Mouse (Mus musculus): Measurements from ENCODE around the gene Pafah1b2. TPM values are rescaled to one million over a fixed set of nuclear protein-coding genes. Genes with fewer than 3 reads are reported as not detected.
A peak's percentile ranks its signal among the peaks of the same experiment; 100 is the strongest.

Pafah1b2 gene
- polyA plus RNA-seq, 1 experiment from 2014 or later, result 174 TPM

DNA sequence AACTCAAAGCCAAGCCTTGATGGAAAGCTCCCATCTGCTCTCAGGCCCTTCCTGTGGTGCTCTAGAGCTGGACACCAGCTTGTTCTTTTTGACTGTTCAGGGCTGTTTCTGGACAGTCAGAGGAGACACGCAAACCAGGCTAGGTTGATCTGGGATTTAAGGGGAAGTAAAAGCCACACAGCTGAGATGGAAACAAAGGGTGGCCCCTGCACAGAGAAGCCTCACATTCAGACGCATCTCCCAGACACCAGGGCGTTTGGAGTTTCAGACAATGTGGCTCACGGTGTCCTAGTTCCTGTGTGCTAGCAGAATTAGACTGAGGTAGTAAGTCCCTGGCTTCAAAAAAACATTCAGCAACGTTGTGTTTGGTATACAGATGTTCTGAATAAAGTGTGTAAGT lies 6.3 kb downstream of the Pafah1b2 start:
- H3K27ac ChIP-seq, result no peak overlapping the region

DNA sequence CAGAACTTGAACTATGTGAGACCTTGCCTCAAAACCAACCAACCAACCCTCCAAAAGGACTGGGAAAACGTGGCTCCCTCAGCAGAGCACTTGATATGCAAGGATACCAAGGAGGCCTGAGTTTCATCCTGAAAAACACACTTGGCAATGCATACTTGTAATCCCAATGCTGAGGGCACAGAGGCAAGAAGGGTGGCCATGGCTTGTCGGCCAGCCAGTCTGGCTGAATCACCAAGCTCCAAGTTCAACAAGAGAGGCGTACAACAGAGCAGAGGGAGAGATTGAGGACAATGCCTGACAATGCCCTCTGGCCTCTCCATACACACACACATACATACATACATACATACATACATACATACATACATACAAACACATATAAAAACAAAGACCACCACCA lies 8.0 kb downstream of the Pafah1b2 start:
- Histone ChIP-seq H3K9ac (no peak overlapping the region), H3K9me3 (no peaks in the 10 kb centered on the region), H3K27me3 (no peaks in the 10 kb centered on the region), H3K4me3 (no peak overlapping the region), H3K4me1 (no peaks in the 10 kb centered on the region), H3K4me2 (no peak overlapping the region), H3K36me3 (no peaks in the 10 kb centered on the region), H3K27ac (no peak overlapping the region)
- 57% methylated on average over 3 of the region's 3 CpGs for WGBS
- no peak for ATAC-seq (ENCODE audit: borderline replicate concordance, extremely low read depth, low FRiP score, low TSS enrichment)

More for the DNA sequence above, 6.3 kb downstream of the Pafah1b2 start:
- 0 out of 2 replicates have a peak, but pooled peaks cover 3% of the 10 kb centered on the region for H3K4me1 ChIP-seq
- no peak for ATAC-seq (ENCODE audit: borderline replicate concordance, extremely low read depth, low FRiP score, low TSS enrichment)
- H3K9me3 ChIP-seq, result no peaks in the 10 kb centered on the region
- H3K4me3 ChIP-seq, result no peak overlapping the region
- H3K9ac ChIP-seq, result no peak overlapping the region
- no peaks in the 10 kb centered on the region for H3K27me3 ChIP-seq
- no peaks in the 10 kb centered on the region for H3K36me3 ChIP-seq
- no peak overlapping the region for H3K4me2 ChIP-seq
- WGBS, result 58% methylated on average over 5 of the region's 5 CpGs

GRCm38 (mm10) chr9:46003729-46004128 lies 8.8 kb downstream of the Pafah1b2 start:
- ATAC-seq (ENCODE audit: borderline replicate concordance, extremely low read depth, low FRiP score, low TSS enrichment), result no peak
- Histone ChIP-seq H3K9ac (no peak overlapping the region), H3K4me3 (no peak overlapping the region), H3K27me3 (no peaks in the 10 kb centered on the region), H3K9me3 (no peaks in the 10 kb centered on the region), H3K27ac (no peak overlapping the region), H3K4me2 (no peak overlapping the region), H3K4me1 (no peaks in the 10 kb centered on the region), H3K36me3 (no peaks in the 10 kb centered on the region)
- 9% methylated on average over 7 of the region's 7 CpGs for WGBS

- 68% methylated on average over 4 of the region's 4 CpGs for WGBS
Observed at GRCm38 (mm10) chr9:45999009-45999408, 13.5 kb downstream of the Pafah1b2 start.

DNA sequence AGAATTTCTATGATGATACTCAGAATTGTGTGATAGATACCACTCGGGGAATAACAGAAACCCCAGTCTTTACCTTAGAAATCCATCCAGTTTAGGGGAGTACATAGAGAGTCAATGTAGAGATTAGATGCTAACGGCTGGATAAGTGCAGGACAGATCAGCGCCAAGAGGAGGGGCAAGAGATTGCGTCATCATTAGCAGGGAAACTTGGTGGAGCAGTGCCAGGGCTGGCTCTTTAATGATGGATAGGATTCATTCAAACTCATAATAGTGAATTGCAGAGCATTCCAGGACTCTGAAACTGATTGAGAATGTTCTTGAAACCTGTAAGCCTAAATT lies 27.3 kb downstream of the Pafah1b2 start:
- WGBS, result 0% methylated on average over 4 of the region's 4 CpGs
- peak overlapping the region; percentile 78 for H3K4me2 ChIP-seq
- peaks cover 25% of the 10 kb centered on the region for H3K4me1 ChIP-seq
- H3K27me3 ChIP-seq, result no peaks in the 10 kb centered on the region
- peak overlapping the region; percentile 90 for H3K4me3 ChIP-seq
- no peaks in the 10 kb centered on the region for H3K36me3 ChIP-seq
- peak overlapping the region; percentile 93 for H3K9ac ChIP-seq
- H3K9me3 ChIP-seq, result no peaks in the 10 kb centered on the region
- ATAC-seq (ENCODE audit: borderline replicate concordance, extremely low read depth, low FRiP score, low TSS enrichment), result peak; percentile 71
- peak overlapping the region; percentile 92 for H3K27ac ChIP-seq

More at GRCm38 (mm10) chr9:45999009-45999408, 13.5 kb downstream of the Pafah1b2 start:
- H3K9ac ChIP-seq, result no peak overlapping the region
- H3K27ac ChIP-seq, result no peak overlapping the region
- ATAC-seq (ENCODE audit: borderline replicate concordance, extremely low read depth, low FRiP score, low TSS enrichment), result no peak
- no peaks in the 10 kb centered on the region for H3K27me3 ChIP-seq
- no peak overlapping the region for H3K4me3 ChIP-seq
- no peaks in the 10 kb centered on the region for H3K36me3 ChIP-seq
- no peaks in the 10 kb centered on the region for H3K9me3 ChIP-seq
- H3K4me2 ChIP-seq, result no peak overlapping the region
- H3K4me1 ChIP-seq, result no peaks in the 10 kb centered on the region

DNA sequence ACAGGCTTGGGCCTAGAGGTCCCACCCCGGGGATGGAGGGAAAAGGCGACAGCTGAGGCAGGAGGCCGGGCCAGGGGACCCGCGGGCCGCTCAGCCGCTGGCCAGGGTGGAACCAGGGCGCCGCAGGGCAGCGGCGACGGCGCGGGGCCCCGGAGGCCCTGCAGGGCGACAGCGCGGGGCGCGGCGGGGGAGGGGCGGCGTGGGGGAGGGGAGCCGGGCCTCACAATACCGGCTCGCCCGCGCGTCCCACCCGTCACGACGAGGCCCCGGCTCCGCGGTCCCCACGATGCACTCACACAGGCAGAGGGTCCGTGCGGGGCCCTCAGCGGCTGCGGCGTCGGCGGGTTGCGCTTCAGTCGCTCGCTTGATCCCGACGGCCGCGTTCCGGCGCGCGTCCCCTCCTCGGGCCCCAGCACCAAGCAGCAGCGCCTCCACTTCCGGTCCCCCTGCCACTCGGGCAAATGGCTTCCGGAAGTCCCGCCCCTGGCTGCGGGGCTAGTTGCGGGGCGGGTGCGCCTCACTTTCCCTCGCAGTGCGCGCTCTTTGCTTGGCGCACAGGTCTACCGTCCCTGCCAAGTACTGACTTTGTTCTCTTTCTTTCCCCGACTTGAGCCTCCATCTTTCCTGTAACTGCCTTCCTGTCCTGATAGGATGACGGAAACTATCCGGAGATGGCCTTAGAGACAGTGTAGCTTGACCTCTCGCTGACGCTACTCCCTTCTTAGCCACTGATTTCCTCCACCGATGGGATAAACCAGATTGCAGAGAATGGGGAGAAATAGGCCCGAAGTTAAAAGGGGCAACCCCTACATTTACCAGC lies 27.9 kb downstream of the Pafah1b2 start:
- H3K4me2 ChIP-seq, result peak overlapping the region; percentile 78
- H3K4me1 ChIP-seq, result peaks cover 25% of the 10 kb centered on the region
- H3K27me3 ChIP-seq, result no peaks in the 10 kb centered on the region
- no peaks in the 10 kb centered on the region for H3K36me3 ChIP-seq
- ATAC-seq (ENCODE audit: borderline replicate concordance, extremely low read depth, low FRiP score, low TSS enrichment), result peak; percentile 95
- no peaks in the 10 kb centered on the region for H3K9me3 ChIP-seq
- H3K27ac ChIP-seq, result peak overlapping the region; percentile 92
- peak overlapping the region; percentile 90 for H3K4me3 ChIP-seq
- peak overlapping the region; percentile 93 for H3K9ac ChIP-seq
- under 1% methylated on average over 47 of the region's 76 CpGs for WGBS

- peak overlapping the region; percentile 90 for H3K4me3 ChIP-seq
- H3K9ac ChIP-seq, result peak overlapping the region; percentile 93
- ATAC-seq (ENCODE audit: borderline replicate concordance, extremely low read depth, low FRiP score, low TSS enrichment), result no peak
- H3K4me1 ChIP-seq, result peaks cover 25% of the 10 kb centered on the region
- peak overlapping the region; percentile 78 for H3K4me2 ChIP-seq
- no peaks in the 10 kb centered on the region for H3K36me3 ChIP-seq
- under 1% methylated on average over 23 of the region's 23 CpGs for WGBS
- H3K9me3 ChIP-seq, result no peaks in the 10 kb centered on the region
- no peaks in the 10 kb centered on the region for H3K27me3 ChIP-seq
- peak overlapping the region; percentile 92 for H3K27ac ChIP-seq
Observed at GRCm38 (mm10) chr9:45983676-45984408, 28.6 kb downstream of the Pafah1b2 start.

DNA sequence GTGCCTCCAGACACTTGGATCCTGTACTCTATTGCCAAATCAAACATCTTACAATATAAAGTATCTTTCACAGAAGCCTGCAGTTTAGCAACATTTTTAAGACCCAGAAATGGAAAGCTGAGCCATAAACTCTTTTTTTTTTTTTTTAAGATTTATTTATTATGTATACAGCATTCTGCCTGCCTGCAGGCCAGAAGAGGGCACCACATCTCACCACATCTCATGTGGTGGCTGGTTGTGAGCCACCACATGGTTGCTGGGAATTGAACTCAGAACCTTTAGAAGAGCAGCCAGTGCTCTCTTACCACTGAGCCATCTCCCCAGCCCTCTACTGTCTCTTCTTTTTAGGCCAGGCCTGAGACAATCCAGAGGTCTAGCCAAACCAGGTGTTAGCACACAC lies 31.2 kb downstream of the Pafah1b2 start:
- no peak overlapping the region for H3K9ac ChIP-seq
- H3K27ac ChIP-seq, result no peak overlapping the region
- H3K9me3 ChIP-seq, result no peaks in the 10 kb centered on the region
- no peak overlapping the region for H3K4me3 ChIP-seq
- peaks cover 8% of the 10 kb centered on the region; the same call in 1 of the 2 replicates for H3K36me3 ChIP-seq
- ATAC-seq (ENCODE audit: borderline replicate concordance, extremely low read depth, low FRiP score, low TSS enrichment), result no peak
- H3K27me3 ChIP-seq, result no peaks in the 10 kb centered on the region
- peaks cover 25% of the 10 kb centered on the region for H3K4me1 ChIP-seq
- H3K4me2 ChIP-seq, result no peak overlapping the region

DNA sequence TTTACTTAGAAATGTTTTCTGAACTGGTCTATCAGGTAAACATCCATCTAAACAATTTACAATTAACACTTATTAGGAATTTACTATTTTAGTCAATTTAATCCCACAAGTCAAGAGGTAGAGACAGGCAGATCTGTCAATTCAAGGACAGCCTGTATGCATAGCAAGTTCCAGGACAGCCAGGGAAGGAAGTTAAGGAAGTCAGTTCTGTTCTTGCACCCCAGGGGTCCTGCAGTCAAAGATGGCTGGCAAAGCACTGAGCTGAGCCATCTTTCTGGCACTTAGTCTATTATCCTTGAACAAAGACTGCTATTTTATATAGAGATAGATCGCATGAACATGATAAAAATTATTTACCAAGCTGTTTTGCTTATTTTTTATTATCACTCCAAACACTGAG lies 31.9 kb downstream of the Pafah1b2 start:
- no peak overlapping the region for H3K27ac ChIP-seq
- no peak overlapping the region for H3K4me2 ChIP-seq
- WGBS, result 89% methylated on average over 1 of the region's 1 CpGs
- peaks cover 25% of the 10 kb centered on the region for H3K4me1 ChIP-seq
- no peak overlapping the region for H3K4me3 ChIP-seq
- H3K36me3 ChIP-seq, result peaks cover 13% of the 10 kb centered on the region
- no peak for ATAC-seq (ENCODE audit: borderline replicate concordance, extremely low read depth, low FRiP score, low TSS enrichment)
- no peak overlapping the region for H3K9ac ChIP-seq
- H3K27me3 ChIP-seq, result no peaks in the 10 kb centered on the region
- no peaks in the 10 kb centered on the region for H3K9me3 ChIP-seq

GRCm38 (mm10) chr9:45979778-45980177 lies 32.7 kb downstream of the Pafah1b2 start:
- Histone ChIP-seq H3K27me3 (no peaks in the 10 kb centered on the region), H3K9me3 (no peaks in the 10 kb centered on the region), H3K4me2 (no peak overlapping the region), H3K4me3 (no peak overlapping the region), H3K27ac (no peak overlapping the region), H3K4me1 (peaks cover 21% of the 10 kb centered on the region), H3K36me3 (peaks cover 20% of the 10 kb centered on the region), H3K9ac (no peak overlapping the region)
- 86% methylated on average over 2 of the region's 2 CpGs for WGBS
- ATAC-seq (ENCODE audit: borderline replicate concordance, extremely low read depth, low FRiP score, low TSS enrichment), result no peak

- H3K9me3 ChIP-seq, result no peaks in the 10 kb centered on the region
- ATAC-seq (ENCODE audit: borderline replicate concordance, extremely low read depth, low FRiP score, low TSS enrichment), result no peak
- no peak overlapping the region for H3K4me2 ChIP-seq
- peaks cover 5% of the 10 kb centered on the region; the same call in 1 of the 2 replicates for H3K4me1 ChIP-seq
- no peak overlapping the region for H3K4me3 ChIP-seq
- H3K27ac ChIP-seq, result no peak overlapping the region
- H3K9ac ChIP-seq, result no peak overlapping the region
- peaks cover 46% of the 10 kb centered on the region for H3K36me3 ChIP-seq
- 73% methylated on average over 2 of the region's 2 CpGs for WGBS
- no peaks in the 10 kb centered on the region for H3K27me3 ChIP-seq
Observed at GRCm38 (mm10) chr9:45976884-45977283, 35.6 kb downstream of the Pafah1b2 start.

- H3K4me2 ChIP-seq, result no peak overlapping the region
- peaks cover 52% of the 10 kb centered on the region for H3K36me3 ChIP-seq
- H3K27me3 ChIP-seq, result no peaks in the 10 kb centered on the region
- H3K4me3 ChIP-seq, result no peak overlapping the region
- ATAC-seq (ENCODE audit: borderline replicate concordance, extremely low read depth, low FRiP score, low TSS enrichment), result no peak
- no peak overlapping the region for H3K9ac ChIP-seq
- no peak overlapping the region for H3K27ac ChIP-seq
- 0 out of 2 replicates have a peak, but pooled peaks cover 3% of the 10 kb centered on the region for H3K4me1 ChIP-seq
- 82% methylated on average over 6 of the region's 6 CpGs for WGBS
- H3K9me3 ChIP-seq, result no peaks in the 10 kb centered on the region
Observed at GRCm38 (mm10) chr9:45963577-45963976, 48.9 kb downstream of the Pafah1b2 start.

Data from lung, embryonic 15.5 days (tissue).